Mouse (Mus musculus) intestine, embryonic 14.5 days (tissue): ENCODE results near the gene Stxbp6. TPM values are rescaled to one million over a fixed set of nuclear protein-coding genes. Genes with fewer than 3 reads are reported as not detected.

ENCODE experiments used
- ATAC-seq: fragments of 200-750 bp; cut with Nextera tagmentation; replicated peaks from 2 replicates; pipeline ENCODE4 v1.8.0; 2017; ENCODE audit warnings: low read depth, moderate number of reproducible peaks, moderate TSS enrichment, moderate library complexity; ENCODE audit not compliant: low FRiP score, low TSS enrichment
- DNase-seq: peaks from one replicate; pipeline ENCODE4 v3.0.0-alpha.2; 2018; ENCODE audit warnings: low spot score
- H3K27ac ChIP-seq: fragments of 300-500 bp; sonication (generic); 2 replicates; pipeline ENCODE4 v1.5.1; 2014; ENCODE audit warnings: low read depth, mild to moderate bottlenecking, control low read depth
- H3K27me3 ChIP-seq: fragments of 300-500 bp; sonication (generic); replicated peaks from 2 replicates; pipeline ENCODE4 v1.6.1; 2014; ENCODE audit warnings: low read length, control low read depth; ENCODE audit not compliant: control insufficient read depth, insufficient read depth
- H3K36me3 ChIP-seq: fragments of 300-500 bp; sonication (generic); 2 replicates; pipeline ENCODE4 v1.6.1; 2014; ENCODE audit warnings: low read length, control low read depth; ENCODE audit not compliant: control insufficient read depth, insufficient read depth
- H3K4me1 ChIP-seq: fragments of 300-500 bp; sonication (generic); replicated peaks from 2 replicates; pipeline ENCODE4 v1.6.1; 2014; ENCODE audit warnings: low read length, control low read depth, mixed read lengths; ENCODE audit not compliant: control insufficient read depth, insufficient read depth
- H3K4me2 ChIP-seq: fragments of 300-500 bp; sonication (generic); 2 replicates; pipeline ENCODE4 v1.6.1; 2014; ENCODE audit warnings: low read length
- H3K4me3 ChIP-seq: fragments of 300-500 bp; sonication (generic); 2 replicates; pipeline ENCODE4 v1.5.1; 2014; ENCODE audit warnings: low read depth, low read length, control low read depth, mixed read lengths
- H3K9ac ChIP-seq: fragments of 300-500 bp; sonication (generic); 2 replicates; pipeline ENCODE4 v1.6.1; 2014; ENCODE audit warnings: mild to moderate bottlenecking, low read length
- H3K9me3 ChIP-seq: fragments of 300-500 bp; sonication (generic); 2 replicates; pipeline ENCODE4 v1.6.1; 2016; ENCODE audit warnings: low read length, control low read depth; ENCODE audit not compliant: control insufficient read depth
- WGBS: fragments of 180-500 bp; shearing (Covaris S2); extraction: QIAGEN DNeasy Blood & Tissue Kit; methylation state at CpG from one replicate; pipeline ENCODE4 v1.1.7; 2014; 5-methylcytosine and 5-hydroxymethylcytosine counted together
- polyA plus RNA-seq: library from polyadenylated mRNA; unstranded; fragments of >200 nt; fragmentation: Nextera tagmentation; extraction: Ambion mirVana; gene quantifications from 2 replicates; pipeline ENCODE4 v1.2.1, GENCODE M21; 2014

The Stxbp6 gene
- polyA plus RNA-seq, 1 experiment from 2014 or later: 12.9 TPM

- no peaks in the 10 kb centered on the region for H3K4me1 ChIP-seq
- DNase-seq (no peak), ATAC-seq (no peak)
- H3K9me3 ChIP-seq: no peaks in the 10 kb centered on the region
- no peaks in the 10 kb centered on the region for H3K27me3 ChIP-seq
- WGBS: 55% methylated on average over 3 of the region's 3 CpGs
- H3K4me3 ChIP-seq: no peak overlapping the region
- no peak overlapping the region for H3K4me2 ChIP-seq
- no peak overlapping the region for H3K9ac ChIP-seq
- H3K27ac ChIP-seq: no peak overlapping the region
- no peaks in the 10 kb centered on the region for H3K36me3 ChIP-seq
Measured at GRCm38 (mm10) chr12:44975266-44975665, 99.2 kb downstream of the Stxbp6 start.

- 73% methylated on average over 2 of the region's 2 CpGs for WGBS
- DNase-seq: no peak
Measured at GRCm38 (mm10) chr12:44971477-44971876, 103.0 kb downstream of the Stxbp6 start.

GRCm38 (mm10) chr12:44967448-44967847, 107.1 kb downstream of the Stxbp6 start:
- Histone ChIP-seq H3K4me1 (no peaks in the 10 kb centered on the region), H3K27me3 (no peaks in the 10 kb centered on the region), H3K27ac (no peak overlapping the region), H3K4me2 (no peak overlapping the region), H3K9ac (no peak overlapping the region), H3K4me3 (no peak overlapping the region), H3K36me3 (no peaks in the 10 kb centered on the region), H3K9me3 (no peaks in the 10 kb centered on the region)
- WGBS: 76% methylated on average over 1 of the region's 1 CpGs
- DNase-seq (no peak), ATAC-seq (no peak)

More at GRCm38 (mm10) chr12:44971477-44971876, 103.0 kb downstream of the Stxbp6 start:
- Histone ChIP-seq H3K4me3 (no peak overlapping the region), H3K4me1 (no peaks in the 10 kb centered on the region), H3K9me3 (no peaks in the 10 kb centered on the region), H3K27me3 (no peaks in the 10 kb centered on the region), H3K27ac (no peak overlapping the region), H3K36me3 (no peaks in the 10 kb centered on the region), H3K9ac (no peak overlapping the region), H3K4me2 (no peak overlapping the region)
- no peak for ATAC-seq

GRCm38 (mm10) chr12:44957474-44957873, 117.0 kb downstream of the Stxbp6 start:
- Histone ChIP-seq H3K4me2 (no peak overlapping the region), H3K4me1 (no peaks in the 10 kb centered on the region), H3K9me3 (no peaks in the 10 kb centered on the region), H3K4me3 (no peak overlapping the region), H3K9ac (no peak overlapping the region), H3K27me3 (no peaks in the 10 kb centered on the region), H3K27ac (no peak overlapping the region), H3K36me3 (no peaks in the 10 kb centered on the region)
- DNase-seq: no peak
- 98% methylated on average over 3 of the region's 3 CpGs for WGBS
- ATAC-seq: no peak

- no peaks in the 10 kb centered on the region for H3K36me3 ChIP-seq
- H3K9ac ChIP-seq: no peak overlapping the region
- no peak for DNase-seq
- no peaks in the 10 kb centered on the region for H3K27me3 ChIP-seq
- no peaks in the 10 kb centered on the region for H3K9me3 ChIP-seq
- ATAC-seq: no peak
- H3K27ac ChIP-seq: no peak overlapping the region
- WGBS: 89% methylated on average over 2 of the region's 2 CpGs
- H3K4me2 ChIP-seq: no peak overlapping the region
- no peaks in the 10 kb centered on the region for H3K4me1 ChIP-seq
- no peak overlapping the region for H3K4me3 ChIP-seq
Measured at GRCm38 (mm10) chr12:44953121-44953520, 121.4 kb downstream of the Stxbp6 start.

GRCm38 (mm10) chr12:44952072-44952471, 122.4 kb downstream of the Stxbp6 start:
- Histone ChIP-seq H3K36me3 (no peaks in the 10 kb centered on the region), H3K4me3 (no peak overlapping the region), H3K27me3 (no peaks in the 10 kb centered on the region), H3K9me3 (no peaks in the 10 kb centered on the region), H3K4me1 (no peaks in the 10 kb centered on the region), H3K27ac (no peak overlapping the region), H3K4me2 (no peak overlapping the region), H3K9ac (no peak overlapping the region)
- WGBS: 95% methylated on average over 3 of the region's 3 CpGs
- ATAC-seq (no peak), DNase-seq (no peak)

- WGBS: 90% methylated on average over 2 of the region's 2 CpGs
- Histone ChIP-seq H3K27me3 (no peaks in the 10 kb centered on the region), H3K9me3 (no peaks in the 10 kb centered on the region), H3K4me2 (no peak overlapping the region), H3K9ac (no peak overlapping the region), H3K36me3 (no peaks in the 10 kb centered on the region), H3K27ac (no peak overlapping the region), H3K4me1 (no peaks in the 10 kb centered on the region), H3K4me3 (no peak overlapping the region)
- ATAC-seq (no peak), DNase-seq (no peak)
Measured at GRCm38 (mm10) chr12:44950559-44950958, 124.0 kb downstream of the Stxbp6 start.

- Histone ChIP-seq H3K27ac (no peak overlapping the region), H3K4me1 (no peaks in the 10 kb centered on the region), H3K9me3 (no peaks in the 10 kb centered on the region), H3K36me3 (no peaks in the 10 kb centered on the region), H3K4me3 (no peak overlapping the region), H3K9ac (no peak overlapping the region), H3K27me3 (no peaks in the 10 kb centered on the region), H3K4me2 (no peak overlapping the region)
- no peak for DNase-seq
- no peak for ATAC-seq
- 90% methylated on average over 5 of the region's 5 CpGs for WGBS
Measured at GRCm38 (mm10) chr12:44947823-44948222, 126.7 kb downstream of the Stxbp6 start.

GRCm38 (mm10) chr12:44940325-44940724, 134.2 kb downstream of the Stxbp6 start:
- Histone ChIP-seq H3K4me2 (no peak overlapping the region), H3K36me3 (no peaks in the 10 kb centered on the region), H3K27me3 (no peaks in the 10 kb centered on the region), H3K4me3 (no peak overlapping the region), H3K27ac (no peak overlapping the region), H3K4me1 (no peaks in the 10 kb centered on the region), H3K9me3 (no peaks in the 10 kb centered on the region), H3K9ac (no peak overlapping the region)
- DNase-seq (no peak), ATAC-seq (no peak)
- WGBS: 83% methylated on average over 4 of the region's 4 CpGs
